Mouse (Mus musculus) CH12.LX (cell line): ENCODE measurements around the gene Mphosph6. TPM values are rescaled to one million over a fixed set of nuclear protein-coding genes. Genes with fewer than 3 reads are reported as not detected.

ENCODE experiments used
- DNase-seq: peaks from one replicate; pipeline ENCODE4 v3.0.0-alpha.2; 2013; ENCODE audit errors: extremely low read depth
- H3K27ac ChIP-seq: 2 replicates; pipeline ENCODE4 v1.5.1; 2012; ENCODE audit warnings: low read depth, mild to moderate bottlenecking, control low read depth, moderate library complexity; ENCODE audit not compliant: insufficient read depth
- H3K27me3 ChIP-seq: replicated peaks from 2 replicates; pipeline ENCODE3; 2012; ENCODE audit warnings: inconsistent platforms
- H3K36me3 ChIP-seq, 2 experiments: replicated peaks in 1 of 2; 2 replicates each; pipeline versions ENCODE3 to v1.6.1; 2012; ENCODE audit warnings: inconsistent platforms in 1 of 2, low read length in 1 of 2, mild to moderate bottlenecking in 1 of 2, mixed read lengths in 1 of 2, moderate library complexity in 1 of 2; ENCODE audit not compliant: control insufficient read depth in 1 of 2, insufficient read depth in 1 of 2
- H3K4me1 ChIP-seq, 2 experiments: 2 replicates each; pipeline ENCODE4 v1.6.1; 2012; ENCODE audit warnings: inconsistent platforms in 1 of 2, moderate library complexity in 1 of 2; ENCODE audit not compliant: insufficient read depth in 2 of 2, control insufficient read depth in 1 of 2
- H3K4me2 ChIP-seq: 2 replicates; pipeline ENCODE4 v1.6.1; 2012; ENCODE audit warnings: low read depth, mild to moderate bottlenecking, control low read depth; ENCODE audit not compliant: poor library complexity, insufficient read depth, severe bottlenecking
- H3K4me3 ChIP-seq, 3 experiments: fragments of 150-350 bp in 1 of 3; sonication (generic) in 1 of 3; replicated peaks in 1 of 3; 2 replicates each; pipeline versions ENCODE3 to v1.5.1; 2011 to 2012; ENCODE audit warnings: low read depth in 2 of 3, low read length in 2 of 3, mild to moderate bottlenecking in 2 of 3, moderate library complexity in 2 of 3, control low read depth in 1 of 3, improper control_type of control experiment in 1 of 3, inconsistent platforms in 1 of 3, mixed read lengths in 1 of 3; ENCODE audit not compliant: poor library complexity in 1 of 3
- H3K79me2 ChIP-seq: replicated peaks from 2 replicates; pipeline ENCODE4 v1.6.1; 2012; ENCODE audit warnings: mild to moderate bottlenecking, moderate library complexity; ENCODE audit not compliant: control insufficient read depth, poor library complexity, insufficient read depth, severe bottlenecking; ENCODE audit errors: extremely low read depth
- H3K9ac ChIP-seq: 2 replicates; pipeline ENCODE4 v1.6.1; 2012; ENCODE audit warnings: low read depth, mild to moderate bottlenecking, control low read depth, moderate library complexity; ENCODE audit not compliant: insufficient read depth
- H3K9me3 ChIP-seq: replicated peaks from 2 replicates; pipeline ENCODE3; 2012; ENCODE audit warnings: low read length, inconsistent platforms, mixed read lengths
- BHLHE40 ChIP-seq: IDR thresholded peaks from 2 replicates; pipeline ENCODE4 v1.6.1; 2011; ENCODE audit warnings: mild to moderate bottlenecking, low read depth, low read length, improper control_type of control experiment
- CHD1 ChIP-seq: IDR thresholded peaks from 2 replicates; pipeline ENCODE4 v1.6.1; 2012; ENCODE audit warnings: low read depth, low read length, improper control_type of control experiment, inconsistent platforms
- CHD2 ChIP-seq: IDR thresholded peaks from 2 replicates; pipeline ENCODE4 v1.6.1; 2011; ENCODE audit warnings: low read length, improper control_type of control experiment
- CTCF ChIP-seq, 2 experiments: IDR thresholded peaks in 1 of 2; conservative IDR thresholded peaks in 1 of 2; 2 replicates each; pipeline ENCODE4 v1.5.1; 2011 to 2012; ENCODE audit warnings: low read depth in 2 of 2, low read length in 2 of 2, improper control_type of control experiment in 1 of 2, inconsistent platforms in 1 of 2, mild to moderate bottlenecking in 1 of 2, moderate library complexity in 1 of 2
- E2F4 ChIP-seq: IDR thresholded peaks from 2 replicates; pipeline ENCODE4 v1.6.1; 2011; ENCODE audit warnings: low read depth, low read length, improper control_type of control experiment; ENCODE audit not compliant: insufficient replicate concordance
- ELF1 ChIP-seq: IDR thresholded peaks from 2 replicates; pipeline ENCODE4 v1.6.1; 2014; ENCODE audit warnings: low read depth, mild to moderate bottlenecking, inconsistent platforms, low read length, improper control_type of control experiment
- EP300 ChIP-seq: IDR thresholded peaks from 2 replicates; pipeline ENCODE4 v1.6.1; 2011; ENCODE audit warnings: low read length, improper control_type of control experiment
- ETS1 ChIP-seq: conservative IDR thresholded peaks from 2 replicates; pipeline ENCODE4 v1.6.1; 2012; ENCODE audit warnings: low read depth, mild to moderate bottlenecking, inconsistent platforms, low read length, improper control_type of control experiment, moderate library complexity
- GABPA ChIP-seq: IDR thresholded peaks from 2 replicates; pipeline ENCODE4 v1.6.1; 2012; ENCODE audit warnings: low read depth, low read length, improper control_type of control experiment, inconsistent platforms; ENCODE audit not compliant: insufficient replicate concordance
- HCFC1 ChIP-seq: IDR thresholded peaks from 2 replicates; pipeline ENCODE4 v1.6.1; 2012; ENCODE audit warnings: low read depth, mild to moderate bottlenecking, inconsistent platforms, low read length, improper control_type of control experiment
- IRF4 ChIP-seq: IDR thresholded peaks from 2 replicates; pipeline ENCODE4 v1.6.1; 2014; ENCODE audit warnings: low read depth, mild to moderate bottlenecking, inconsistent platforms, low read length, improper control_type of control experiment
- JUN ChIP-seq: IDR thresholded peaks from 2 replicates; pipeline ENCODE4 v1.6.1; 2011; ENCODE audit warnings: low read depth, mild to moderate bottlenecking, low read length, improper control_type of control experiment, moderate library complexity; ENCODE audit not compliant: insufficient read depth
- JUND ChIP-seq: conservative IDR thresholded peaks from 2 replicates; pipeline ENCODE4 v1.6.1; 2011; ENCODE audit warnings: low read depth, low read length, improper control_type of control experiment
- KAT2A ChIP-seq: IDR thresholded peaks from 2 replicates; pipeline ENCODE4 v1.6.1; 2012; ENCODE audit warnings: low read length, improper control_type of control experiment, inconsistent platforms; ENCODE audit not compliant: insufficient replicate concordance
- MAFK ChIP-seq: IDR thresholded peaks from 2 replicates; pipeline ENCODE4 v1.6.1; 2011; ENCODE audit warnings: low read length, improper control_type of control experiment; ENCODE audit not compliant: insufficient replicate concordance
- MAX ChIP-seq: IDR thresholded peaks from 2 replicates; pipeline ENCODE4 v1.6.1; 2011; ENCODE audit warnings: low read length, improper control_type of control experiment
- MAZ ChIP-seq: IDR thresholded peaks from 2 replicates; pipeline ENCODE4 v1.6.1; 2012; ENCODE audit warnings: low read depth, mild to moderate bottlenecking, inconsistent platforms, low read length, improper control_type of control experiment, moderate library complexity
- MEF2A ChIP-seq: IDR thresholded peaks from 2 replicates; pipeline ENCODE4 v1.6.1; 2014; ENCODE audit warnings: low read depth, mild to moderate bottlenecking, inconsistent platforms, low read length, improper control_type of control experiment, borderline replicate concordance
- MXI1 ChIP-seq: IDR thresholded peaks from 2 replicates; pipeline ENCODE4 v1.6.1; 2011; ENCODE audit warnings: mild to moderate bottlenecking, low read depth, low read length, improper control_type of control experiment
- MYC ChIP-seq: IDR thresholded peaks from 2 replicates; pipeline ENCODE4 v1.6.1; 2011; ENCODE audit warnings: low read depth, mild to moderate bottlenecking, improper control_type of control experiment, low read length
- NELFE ChIP-seq: IDR thresholded peaks from 2 replicates; pipeline ENCODE4 v1.6.1; 2011; ENCODE audit warnings: low read depth, low read length, improper control_type of control experiment
- NRF1 ChIP-seq: IDR thresholded peaks from 2 replicates; pipeline ENCODE4 v1.6.1; 2014; ENCODE audit warnings: low read depth, mild to moderate bottlenecking, inconsistent platforms, low read length, improper control_type of control experiment, moderate library complexity
- PAX5 ChIP-seq: IDR thresholded peaks from 2 replicates; pipeline ENCODE4 v1.6.1; 2012; ENCODE audit warnings: low read length, inconsistent platforms, mixed read lengths
- POLR2A ChIP-seq: IDR thresholded peaks from 2 replicates; pipeline ENCODE4 v1.6.1; 2011; ENCODE audit warnings: low read depth, mild to moderate bottlenecking, improper control_type of control experiment, low read length
- POLR2AphosphoS2 ChIP-seq: IDR thresholded peaks from 2 replicates; pipeline ENCODE4 v1.6.1; 2011; ENCODE audit warnings: low read depth, low read length, improper control_type of control experiment
- RAD21 ChIP-seq: IDR thresholded peaks from 2 replicates; pipeline ENCODE4 v1.6.1; 2011; ENCODE audit warnings: low read depth, mild to moderate bottlenecking, low read length, improper control_type of control experiment, moderate library complexity
- RCOR1 ChIP-seq: conservative IDR thresholded peaks from 2 replicates; pipeline ENCODE4 v1.6.1; 2012; ENCODE audit warnings: low read depth, mild to moderate bottlenecking, inconsistent platforms, low read length, improper control_type of control experiment
- SIN3A ChIP-seq: IDR thresholded peaks from 2 replicates; pipeline ENCODE4 v1.6.1; 2012; ENCODE audit warnings: low read length, improper control_type of control experiment, inconsistent platforms
- SMC3 ChIP-seq: IDR thresholded peaks from 2 replicates; pipeline ENCODE4 v1.6.1; 2011; ENCODE audit warnings: low read depth, low read length, improper control_type of control experiment
- TBP ChIP-seq: conservative IDR thresholded peaks from 2 replicates; pipeline ENCODE4 v1.6.1; 2011; ENCODE audit warnings: low read depth, low read length, improper control_type of control experiment
- TCF12 ChIP-seq: IDR thresholded peaks from 2 replicates; pipeline ENCODE4 v1.6.1; 2014; ENCODE audit warnings: low read depth, mild to moderate bottlenecking, inconsistent platforms, low read length, improper control_type of control experiment
- UBTF ChIP-seq: IDR thresholded peaks from 2 replicates; pipeline ENCODE4 v1.6.1; 2012; ENCODE audit warnings: low read depth, mild to moderate bottlenecking, inconsistent platforms, low read length, improper control_type of control experiment, moderate library complexity
- USF1 ChIP-seq: IDR thresholded peaks from 2 replicates; pipeline ENCODE4 v1.6.1; 2014; ENCODE audit warnings: low read depth, mild to moderate bottlenecking, inconsistent platforms, low read length, improper control_type of control experiment
- USF2 ChIP-seq: conservative IDR thresholded peaks from 2 replicates; pipeline ENCODE4 v1.6.1; 2011; ENCODE audit warnings: low read depth, low read length, improper control_type of control experiment
- ZC3H11A ChIP-seq: IDR thresholded peaks from 2 replicates; pipeline ENCODE4 v1.6.1; 2012; ENCODE audit warnings: low read depth, mild to moderate bottlenecking, inconsistent platforms, low read length, improper control_type of control experiment
- ZKSCAN1 ChIP-seq: IDR thresholded peaks from 2 replicates; pipeline ENCODE4 v1.6.1; 2012; ENCODE audit warnings: low read depth, inconsistent platforms, low read length, improper control_type of control experiment, borderline replicate concordance
- ZMIZ1 ChIP-seq: IDR thresholded peaks from 2 replicates; pipeline ENCODE4 v1.6.1; 2012; ENCODE audit warnings: low read depth, mild to moderate bottlenecking, inconsistent platforms, low read length, improper control_type of control experiment
- ZNF384 ChIP-seq: IDR thresholded peaks from 2 replicates; pipeline ENCODE4 v1.6.1; 2012; ENCODE audit warnings: low read depth, low read length, improper control_type of control experiment, inconsistent platforms
- dilution Hi-C: fragments of 300-500 bp; cut with MboI; formaldehyde crosslinking; loops from 2 replicates; pipeline ENCODE4 v1.14.3; 2020; ENCODE audit warnings: low sequenced_read_pairs; ENCODE audit not compliant: extremely low pct_unique_long_range_greater_than_20kb, extremely low pct_ligation_motif_present
- in situ Hi-C: fragments of 300-500 bp; cut with MboI; formaldehyde crosslinking; loops from 3 replicates; pipeline ENCODE4 v1.14.3; 2019; ENCODE audit warnings: low sequenced_read_pairs, low pct_ligation_motif_present, low pct_unique_long_range_greater_than_20kb, mixed read lengths
- polyA plus RNA-seq: library from polyadenylated mRNA; unstranded; fragments of >175 nt; gene quantifications from 2 replicates; pipeline ENCODE4 v1.2.1, GENCODE M21; 2012; ENCODE audit warnings: low read depth; ENCODE audit not compliant: insufficient read length
- total RNA-seq, 2 experiments: library from RNA; depleted of rRNA; stranded (reverse); fragments of 300-350 nt in 1 of 2; fragments of >200 nt in 1 of 2; gene quantifications; 2 replicates each; pipeline ENCODE4 v1.2.3; 2012 to 2014

Gene Mphosph6
- total RNA-seq (2012; rRNA removed), result 89.6 and 114 TPM in 2 replicates
- total RNA-seq (2014; rRNA removed), result 225 and 243 TPM in 2 replicates
- polyA plus RNA-seq, result 232 and 241 TPM in 2 replicates

DNA sequence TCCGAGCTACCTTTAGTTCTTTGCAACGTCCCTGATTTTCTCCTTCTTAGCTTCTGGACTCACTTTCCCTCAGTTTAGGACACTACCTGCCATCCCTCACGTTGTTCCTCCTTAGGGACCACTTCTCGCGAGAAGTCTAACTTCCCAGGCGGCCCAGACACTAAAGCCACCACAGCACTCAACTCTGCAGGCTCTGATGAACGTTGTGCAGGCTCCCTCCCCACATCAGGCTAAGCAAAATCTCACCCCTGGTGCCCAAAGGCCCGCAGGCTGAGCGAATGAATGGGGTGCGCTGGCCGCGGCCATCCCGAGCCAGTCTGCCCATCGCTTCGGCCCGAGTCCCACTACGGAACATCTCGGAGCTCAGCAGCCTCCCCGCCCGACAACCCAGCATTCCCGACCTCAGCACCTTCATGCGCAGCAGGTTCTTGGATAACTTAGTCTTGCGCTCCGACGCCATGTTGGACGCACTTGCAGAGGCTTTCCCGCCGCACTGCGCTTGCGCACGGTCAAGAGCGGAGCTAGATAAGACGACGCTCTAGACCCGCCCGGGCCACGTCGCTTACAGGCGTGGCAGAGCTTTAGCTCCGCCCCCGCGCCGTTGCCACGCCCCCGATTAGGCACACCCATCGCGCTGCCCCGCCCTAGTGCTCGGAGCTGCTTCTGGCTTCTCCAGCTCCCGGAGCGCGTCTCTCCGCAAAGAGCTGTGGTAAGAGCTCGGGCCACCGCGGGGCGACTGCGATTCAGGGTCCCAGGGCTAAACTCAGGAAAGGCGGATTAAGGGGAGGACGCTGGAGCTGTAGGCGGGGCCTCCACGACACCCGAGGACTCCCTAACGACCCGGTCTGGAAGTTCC is at the start of gene Mphosph6:
Mphosph6 (minus strand) TSS at position 501 of the 856 bp plus-strand sequence.
- dilution Hi-C loops (no loop called here), in situ Hi-C loops (no loop called here)
- peak; percentile 98 for DNase-seq

DNA sequence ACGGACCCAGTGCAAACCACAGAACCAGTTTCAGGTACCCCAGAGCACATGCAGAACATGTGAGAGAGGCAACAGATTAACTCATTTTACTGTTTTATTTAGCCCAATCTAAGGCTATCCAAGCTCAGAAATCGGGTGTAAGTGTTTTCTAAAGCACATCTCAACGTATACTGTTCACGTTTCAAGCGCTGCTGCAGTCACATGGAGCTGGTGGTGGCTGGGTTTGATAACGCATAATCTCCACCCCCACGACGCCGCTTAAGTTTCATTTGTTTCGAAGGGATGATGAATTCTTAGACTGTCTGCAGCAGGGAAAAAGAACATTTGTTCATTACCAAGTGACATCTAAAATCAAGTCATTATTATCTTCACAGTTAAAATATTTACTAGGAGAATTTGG is 48.7 kb upstream of the Mphosph6 start:
- in situ Hi-C loops, result loop anchor here (25.0 kb wide), 1 partner anchor 213 kb away; no protein-coding TSS in a partner anchor

More for the DNA sequence above, at the start of gene Mphosph6:
- TF ChIP-seq BHLHE40, result no peak
- TF ChIP-seq RCOR1, result no peak
- peak; percentile 34 for TF ChIP-seq RAD21
- no peak for TF ChIP-seq ETS1
- no peak for TF ChIP-seq MYC
- TF ChIP-seq TBP, result no peak; the same call in 1 of the 2 replicates
- TF ChIP-seq POLR2A, result peak; percentile 93
- peak; percentile 98 for TF ChIP-seq NRF1
- no peak for TF ChIP-seq POLR2AphosphoS2
- TF ChIP-seq USF2, result no peak
- no peak for TF ChIP-seq UBTF
- no peak for TF ChIP-seq GABPA
- no peak for TF ChIP-seq EP300
- no peak for TF ChIP-seq E2F4
- peak; percentile 78 for TF ChIP-seq NELFE
- TF ChIP-seq JUND, result no peak
- peak; percentile 40; the same call in 1 of the 2 replicates for TF ChIP-seq ELF1
- peak; percentile 95 for TF ChIP-seq CHD2
- peak; percentile 73 for TF ChIP-seq MXI1
- no peak for TF ChIP-seq KAT2A
- no peak for TF ChIP-seq MAZ
- no peak for TF ChIP-seq SIN3A
- peak; percentile 66; the same call in 1 of the 2 replicates for TF ChIP-seq CHD1
- peak; percentile 63 for TF ChIP-seq TCF12
- TF ChIP-seq MAFK, result no peak
- TF ChIP-seq USF1, result no peak
- TF ChIP-seq PAX5, result no peak
- TF ChIP-seq MAX, result no peak; the same call in 1 of the 2 replicates
- TF ChIP-seq ZMIZ1, result peak; percentile 71
- TF ChIP-seq JUN, result no peak
- TF ChIP-seq ZNF384, result no peak
- TF ChIP-seq MEF2A, result no peak
- peak; percentile 18 for TF ChIP-seq HCFC1
- no peak for TF ChIP-seq IRF4
- peak; percentile 49 for TF ChIP-seq SMC3
- no peak for TF ChIP-seq ZC3H11A
- TF ChIP-seq ZKSCAN1, result no peak
- TF ChIP-seq CTCF (conservative IDR thresholded peaks at IDR 0.05 in 1 of 2, IDR thresholded peaks at IDR 0.05 in 1 of 2; ENCODE audit: low read depth in 2 of 2, low read length in 2 of 2), result peak in 1 of 2 experiments; percentile 37; a peak in 1 of 4 replicates
- Histone ChIP-seq H3K27me3 (no peaks in the 10 kb centered on the region), H3K4me1 (peaks cover 3 to 24% of the 10 kb centered on the region in 2 experiments; a peak in 2 of 4 replicates), H3K9ac (peak within 1 kb of the TSS; percentile 92), H3K79me2 (peaks cover 42% of the 10 kb centered on the region), H3K4me3 (peak within 1 kb of the TSS; percentile 88 to 98 (median 96)), H3K36me3 (peaks cover 5 to 22% of the 10 kb centered on the region in 2 experiments), H3K9me3 (no peaks in the 10 kb centered on the region), H3K4me2 (peak within 1 kb of the TSS; percentile 93), H3K27ac (peak within 1 kb of the TSS; percentile 72)

More for the DNA sequence above, 48.7 kb upstream of the Mphosph6 start:
- no peak for DNase-seq
- dilution Hi-C loops, result no loop called here
- Histone ChIP-seq H3K9ac (no peak overlapping the region), H3K27me3 (no peaks in the 10 kb centered on the region), H3K4me1 (peaks cover 13 to 34% of the 10 kb centered on the region in 2 experiments), H3K4me3 (no peak overlapping the region), H3K36me3 (no peaks in the 10 kb centered on the region), H3K9me3 (no peaks in the 10 kb centered on the region), H3K4me2 (no peak overlapping the region), H3K79me2 (no peaks in the 10 kb centered on the region), H3K27ac (no peak overlapping the region)
- TF ChIP-seq MXI1 (no peak), ZNF384 (no peak), USF2 (no peak), E2F4 (no peak), KAT2A (no peak), PAX5 (no peak), BHLHE40 (no peak), POLR2AphosphoS2 (no peak), MEF2A (no peak), ZC3H11A (no peak), ELF1 (no peak), NELFE (no peak)
